Mouse (Mus musculus): Measurements from ENCODE around the gene Hmg20a.

Hmg20a gene

GRCm38 (mm10) chr9:56451570-56451969 is 33.2 kb downstream of the Hmg20a start:
- DNase-seq = no peak

- no peak for DNase-seq
These were observed 34.8 kb downstream of the Hmg20a start for GRCm38 (mm10) chr9:56453038-56453815.

DNA sequence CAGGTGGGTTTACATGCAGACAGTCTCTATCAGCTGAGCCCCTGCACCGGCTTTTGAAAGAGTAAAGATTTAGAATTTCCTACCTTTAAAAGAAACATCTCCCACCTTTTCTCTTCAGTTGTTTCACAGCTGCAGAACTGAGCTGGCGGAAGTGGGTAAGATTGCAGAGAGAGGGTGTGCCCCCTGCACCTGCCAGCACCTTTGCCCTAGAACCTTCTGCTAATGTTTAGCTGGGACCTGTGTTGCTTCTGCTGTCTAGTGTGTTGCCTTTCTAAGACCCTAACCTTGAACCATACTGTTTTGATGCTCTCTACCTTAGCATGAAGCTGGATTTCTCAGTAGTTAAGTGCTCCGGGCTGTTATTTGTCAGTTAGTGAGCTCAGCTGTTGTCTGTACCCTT is 38.0 kb downstream of the Hmg20a start:
- DNase-seq = peak; percentile 41 to 51

GRCm38 (mm10) chr9:56460987-56461386 is 42.6 kb downstream of the Hmg20a start:
- no peak for DNase-seq

- peak; percentile 33 to 35 for DNase-seq
These were observed 44.2 kb downstream of the Hmg20a start for GRCm38 (mm10) chr9:56462606-56463005.

GRCm38 (mm10) chr9:56463046-56463445 is 44.6 kb downstream of the Hmg20a start:
- no peak for DNase-seq

DNA sequence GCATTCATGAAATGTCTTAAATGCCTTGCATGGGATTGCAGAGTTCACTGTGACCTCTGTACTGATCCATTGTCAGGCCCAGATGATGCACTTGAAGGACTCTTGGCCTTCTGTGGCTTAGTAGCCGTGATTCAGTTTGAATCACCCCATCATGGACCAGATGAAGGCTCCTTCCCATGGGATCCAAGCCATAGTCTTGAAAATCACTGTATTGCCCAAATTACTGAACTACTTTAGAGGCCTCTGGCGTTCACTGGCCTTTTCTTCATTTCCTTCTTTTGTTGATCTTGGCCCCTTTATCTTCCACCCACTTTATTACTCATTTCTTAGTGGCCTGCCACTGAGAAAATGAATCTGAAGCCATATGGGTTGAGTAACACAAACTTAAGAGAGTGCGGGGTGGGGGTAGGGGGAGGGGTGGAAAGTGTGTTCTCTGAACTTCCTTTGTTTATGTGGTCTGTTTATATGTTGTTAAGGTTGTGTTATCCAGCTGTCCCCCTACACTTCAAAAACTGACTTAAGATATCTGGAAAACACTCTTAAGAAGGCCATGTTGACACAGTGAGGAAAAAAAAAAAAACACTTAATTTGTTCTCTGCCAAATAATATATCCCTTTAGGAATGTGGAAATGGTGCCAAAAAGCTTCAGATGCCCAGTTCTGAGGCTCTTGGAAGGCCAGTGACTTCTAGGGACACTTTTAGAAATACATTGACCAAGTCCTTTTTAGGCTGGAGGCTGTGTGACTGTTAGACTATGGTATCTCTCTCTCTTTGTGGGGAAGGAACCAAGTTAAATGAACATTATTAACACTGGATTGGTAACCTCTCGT is 45.5 kb downstream of the Hmg20a start:
- peak; percentile 18 to 55 for DNase-seq

DNA sequence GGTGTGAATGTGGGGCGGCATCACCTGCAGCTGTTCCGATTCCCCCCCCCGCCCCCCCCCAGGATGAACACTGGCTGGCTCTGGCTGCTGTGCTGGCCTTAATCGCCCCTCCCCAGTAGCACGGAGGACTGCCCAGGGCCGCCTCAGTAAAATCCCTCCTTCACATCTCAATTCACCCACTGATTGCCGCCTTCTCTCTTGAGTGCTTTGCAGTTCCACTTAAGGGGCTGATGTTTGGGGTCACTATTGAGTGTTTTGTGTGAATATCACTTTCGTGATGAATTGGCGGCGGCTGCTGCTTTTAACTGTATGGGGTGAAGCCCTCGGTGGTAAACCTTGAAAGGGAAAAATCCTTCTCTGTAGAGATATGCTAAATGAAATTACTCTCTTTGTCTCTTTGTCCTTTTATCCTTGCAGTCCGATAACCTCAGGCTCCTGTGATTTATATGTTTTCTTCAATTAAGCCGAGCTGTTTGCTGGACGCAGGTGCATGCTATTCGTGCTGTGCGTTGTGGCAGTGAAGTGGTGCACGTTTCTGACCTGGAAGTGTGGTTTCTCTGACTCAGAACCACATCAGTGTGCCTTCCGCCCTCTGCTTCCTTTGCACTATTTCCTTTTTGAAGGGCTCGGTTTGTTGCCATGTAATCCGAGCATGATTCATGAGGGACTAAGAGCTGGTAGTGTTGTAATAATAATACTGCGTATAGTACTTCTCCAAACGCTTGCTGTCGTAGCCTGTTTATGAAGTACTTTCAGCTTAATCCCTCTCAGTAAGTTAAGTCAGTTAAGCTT is 46.6 kb downstream of the Hmg20a start:
- DNase-seq = peak; percentile 47 to 48

DNA sequence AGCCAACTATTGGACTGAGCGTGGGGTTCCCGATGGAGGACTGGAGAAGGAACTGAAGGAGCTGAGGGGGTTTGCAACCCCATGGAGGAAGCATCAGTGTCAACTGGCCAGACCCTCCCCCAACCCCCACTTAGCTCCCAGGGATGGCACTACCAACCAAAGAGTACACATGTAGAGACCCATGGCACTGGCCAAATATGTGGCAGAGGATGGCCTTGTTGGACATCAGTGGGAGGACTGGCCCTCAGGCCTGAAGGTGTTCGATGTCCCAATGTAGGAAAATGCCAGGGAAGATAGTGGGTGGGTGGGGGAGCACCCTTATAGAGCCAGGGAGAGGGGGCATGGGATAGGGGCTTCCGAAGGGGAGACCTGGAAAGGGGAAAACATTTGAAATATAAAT is 47.8 kb downstream of the Hmg20a start:
- DNase-seq = no peak

- no peak for DNase-seq
These were observed 51.2 kb downstream of the Hmg20a start for GRCm38 (mm10) chr9:56469656-56470055.

DNA sequence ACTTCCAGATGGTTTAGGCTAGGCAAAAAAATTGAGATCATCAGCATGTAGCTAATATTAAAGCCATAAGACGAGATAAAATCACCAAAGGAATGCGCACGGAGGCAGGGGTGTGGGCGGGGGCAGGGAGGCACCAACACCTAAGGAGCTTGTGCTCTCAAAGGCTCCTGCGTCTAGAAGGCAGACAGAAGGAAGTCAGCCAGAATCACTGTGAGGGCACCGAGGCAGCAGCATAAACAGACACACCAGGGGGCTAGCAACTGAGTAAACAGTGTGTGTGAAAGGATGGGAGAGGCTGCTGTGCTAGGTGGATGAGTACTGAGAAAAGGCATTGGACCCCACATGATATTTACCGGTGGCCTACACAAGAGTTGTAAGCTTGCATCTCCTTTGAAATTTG is 51.9 kb downstream of the Hmg20a start:
- peak in 1 of 2 experiments; percentile 21 for DNase-seq

DNA sequence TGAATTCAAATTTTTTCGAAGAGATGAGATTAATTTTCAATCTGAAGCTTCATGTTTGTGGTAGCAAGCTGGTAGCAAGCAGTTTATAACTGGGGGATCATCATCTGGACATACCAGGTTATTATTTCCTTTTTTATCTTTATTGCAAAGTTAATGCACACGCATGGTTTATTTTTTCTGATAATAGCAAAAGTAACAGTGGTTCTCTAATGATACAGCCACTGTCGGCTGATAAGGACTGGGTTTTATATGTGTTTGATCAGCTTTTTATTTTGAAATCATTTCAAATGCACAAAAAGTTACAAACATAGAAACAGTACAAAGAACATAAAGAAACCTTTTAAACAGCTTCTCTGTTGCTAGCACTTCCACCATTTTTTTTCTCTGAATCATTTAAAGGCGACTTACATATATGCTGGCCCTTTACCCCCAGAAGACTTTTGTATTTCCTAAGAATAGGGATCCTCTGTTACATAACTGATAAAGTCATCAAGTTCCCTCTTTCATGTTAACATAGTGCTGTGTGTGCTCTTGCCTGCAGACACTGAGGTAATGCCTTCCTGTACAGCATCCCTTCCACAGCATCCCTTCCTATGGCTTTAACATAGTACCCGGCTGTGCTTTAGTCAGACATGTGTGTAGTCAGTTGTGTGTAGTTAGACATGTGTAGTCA is 60.7 kb downstream of the Hmg20a start:
- no peak for DNase-seq

- DNase-seq = no peak
These were observed 64.2 kb downstream of the Hmg20a start for GRCm38 (mm10) chr9:56482623-56483022.

GRCm38 (mm10) chr9:56485423-56485822 is 67.0 kb downstream of the Hmg20a start:
- DNase-seq = no peak

DNA sequence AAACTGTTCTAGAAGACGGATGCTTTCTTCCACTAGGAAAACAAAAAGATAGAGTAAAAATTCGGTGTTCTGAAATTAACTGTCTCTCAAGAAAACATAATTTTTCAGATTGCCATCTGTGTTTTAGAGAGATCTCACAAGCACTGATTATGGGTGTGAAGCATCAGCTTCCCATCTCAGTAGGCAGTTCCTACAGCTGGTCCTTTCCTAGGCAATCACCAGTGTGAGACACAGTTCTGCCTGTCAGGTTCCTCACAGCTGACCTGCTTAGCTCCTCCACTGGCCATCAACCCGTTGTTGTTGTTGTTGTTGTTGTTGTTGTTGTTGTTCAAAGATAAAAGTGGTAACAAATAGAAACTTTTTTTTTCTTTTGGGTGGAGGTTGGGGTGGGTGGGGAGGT is 67.7 kb downstream of the Hmg20a start:
- DNase-seq = no peak

- DNase-seq = no peak
These were observed 69.2 kb downstream of the Hmg20a start for GRCm38 (mm10) chr9:56487651-56488050.

GRCm38 (mm10) chr9:56492391-56492790 is 74.0 kb downstream of the Hmg20a start:
- DNase-seq = no peak

DNA sequence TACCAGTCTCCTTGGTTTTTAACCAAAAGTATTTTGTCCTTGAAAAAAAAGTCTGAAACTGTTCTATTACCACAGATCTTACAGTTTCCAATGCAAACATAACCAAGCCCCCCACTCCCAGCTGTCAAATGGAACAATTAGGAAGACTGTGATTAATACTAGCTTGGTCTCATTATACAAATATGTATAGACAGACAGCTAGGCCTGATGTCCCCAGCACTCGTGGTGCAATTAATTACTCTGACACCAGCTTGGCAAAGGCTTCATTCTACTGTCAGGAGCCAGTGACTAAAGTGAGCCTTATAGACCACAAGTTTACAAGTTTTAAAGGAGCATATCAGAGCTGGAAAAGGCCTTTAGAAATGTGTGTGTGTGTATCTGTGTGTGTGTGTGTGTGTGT is 74.5 kb downstream of the Hmg20a start:
- no peak for DNase-seq

DNA sequence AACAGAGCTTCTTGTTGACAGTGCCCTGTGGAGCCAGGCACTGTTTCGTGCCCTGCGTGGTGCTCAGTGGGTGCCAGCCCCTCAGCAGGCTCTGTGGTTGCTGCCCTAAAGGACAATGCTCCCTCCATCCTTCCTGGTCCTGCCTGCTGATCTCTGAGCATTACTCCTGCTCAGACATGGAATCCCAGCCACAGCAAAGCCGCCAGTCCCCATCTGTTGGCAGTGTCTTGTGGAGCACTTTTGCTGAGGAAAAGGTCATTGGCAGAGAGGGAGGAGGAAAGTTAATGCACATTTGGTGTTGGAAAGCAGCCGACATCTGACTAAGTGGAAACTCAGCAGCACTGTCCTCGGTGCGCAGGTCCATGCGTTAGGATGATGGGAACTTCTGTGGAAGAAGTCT is 76.7 kb downstream of the Hmg20a start:
- no peak for DNase-seq

- no peak for DNase-seq
These were observed 77.4 kb downstream of the Hmg20a start for GRCm38 (mm10) chr9:56495795-56496232.

DNA sequence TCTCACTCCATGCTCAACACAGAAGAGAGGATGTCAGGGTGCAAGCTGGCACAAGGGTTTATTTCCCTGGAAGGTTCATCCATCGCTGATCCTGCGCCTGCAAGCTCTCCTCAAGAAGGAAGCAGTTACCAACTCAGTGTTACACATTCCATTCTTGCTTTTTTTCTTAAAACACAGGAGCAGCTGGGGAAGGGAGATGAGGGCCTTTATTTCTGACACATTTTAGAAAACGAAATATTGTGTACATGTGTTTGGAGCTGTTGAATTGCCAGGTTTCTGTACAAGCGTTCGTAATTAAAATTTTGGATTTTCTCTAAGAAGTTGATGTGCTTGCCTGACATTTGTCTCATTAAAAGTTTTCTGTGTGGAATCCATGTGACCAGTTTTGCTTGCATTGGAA is 78.2 kb downstream of the Hmg20a start:
- no peak for DNase-seq

DNA sequence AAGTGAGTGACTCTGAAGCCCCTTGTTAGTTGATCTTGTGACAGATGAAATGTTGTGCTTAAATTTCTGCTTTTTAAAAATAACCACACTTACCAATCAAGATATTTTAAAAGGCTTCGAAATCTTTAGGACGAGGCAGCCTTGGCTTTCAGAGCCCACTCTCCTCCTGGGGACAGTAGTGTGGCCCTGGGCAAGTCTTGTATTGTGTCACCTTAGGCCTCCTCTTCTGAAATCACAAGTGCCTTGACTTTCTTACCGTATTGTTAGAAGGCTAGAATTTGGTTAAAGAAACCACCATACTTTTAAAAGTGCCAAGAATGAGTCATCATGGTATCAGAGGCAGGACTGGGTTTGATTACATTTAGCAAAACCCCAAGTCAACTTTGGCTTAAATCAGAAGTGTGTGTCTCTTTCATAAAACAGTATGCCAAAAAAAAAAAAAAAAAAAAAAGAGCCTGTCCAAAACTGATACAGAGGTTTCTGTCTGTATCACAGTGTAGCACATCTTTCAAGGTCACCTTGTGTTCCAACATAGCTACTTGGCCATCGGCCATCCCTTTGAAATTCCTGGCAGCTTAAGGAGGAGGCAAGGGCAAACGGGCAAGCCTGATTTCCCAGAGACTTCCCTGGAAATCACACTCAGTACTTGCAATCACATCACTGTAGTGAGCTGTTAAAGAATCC is 78.9 kb downstream of the Hmg20a start:
- peak; percentile 86 for DNase-seq
